ENCODE assay signal across 8 mouse cellular contexts in genomic region chr1:136306424-136306823, GRCm38 (mm10). TPM values are rescaled to one million over a fixed set of nuclear protein-coding genes. Genes with fewer than 3 reads are reported as not detected.
DNase-seq lines count a peak whose midpoint lies in the region; ATAC-seq lines count a peak whose summit lies in the region.

No protein-coding gene starts in this region.

- peaks cover 9% of the 10 kb centered on the region; the same call in 1 of the 2 replicates for H3K36me3 ChIP-seq in kidney, embryonic 14.5 days (ENCODE audit: control insufficient read depth, insufficient read depth, low read length)
- H3K36me3 ChIP-seq in hindbrain, embryonic 13.5 days = peaks cover 13% of the 10 kb centered on the region

- no peak for ATAC-seq in kidney, embryonic 14.5 days (ENCODE audit: low FRiP score, low TSS enrichment)
- ATAC-seq in hindbrain, embryonic 13.5 days (ENCODE audit: low FRiP score) = no peak

- H3K4me3 ChIP-seq in kidney, embryonic 14.5 days (ENCODE audit: low read length) = no peak overlapping the region
- H3K4me3 ChIP-seq in hindbrain, embryonic 13.5 days = no peak overlapping the region

- H3K27me3 ChIP-seq in kidney, embryonic 14.5 days (ENCODE audit: control insufficient read depth, insufficient read depth, low read length) = no peaks in the 10 kb centered on the region
- no peaks in the 10 kb centered on the region for H3K27me3 ChIP-seq in hindbrain, embryonic 13.5 days

- WGBS in kidney, embryonic 14.5 days = 87% methylated on average over 3 of the region's 3 CpGs
- 90% methylated on average over 3 of the region's 3 CpGs for WGBS in hindbrain, embryonic 13.5 days

- H3K4me1 ChIP-seq in kidney, embryonic 14.5 days (ENCODE audit: control insufficient read depth, insufficient read depth, low read length) = no peaks in the 10 kb centered on the region
- peaks cover 16% of the 10 kb centered on the region for H3K4me1 ChIP-seq in hindbrain, embryonic 13.5 days (replicated peaks)

- H3K27ac ChIP-seq in kidney, embryonic 14.5 days (ENCODE audit: low read depth, low read length) = no peak overlapping the region
- no peak overlapping the region for H3K27ac ChIP-seq in hindbrain, embryonic 13.5 days

- no peak overlapping the region for H3K9ac ChIP-seq in kidney, embryonic 14.5 days (ENCODE audit: low read depth, low read length)
- no peak overlapping the region for H3K9ac ChIP-seq in hindbrain, embryonic 13.5 days

- no peaks in the 10 kb centered on the region for H3K9me3 ChIP-seq in kidney, embryonic 14.5 days (ENCODE audit: control insufficient read depth, low read length)
- H3K9me3 ChIP-seq in hindbrain, embryonic 13.5 days = no peaks in the 10 kb centered on the region

- DNase-seq in kidney, adult 11 months = peak; percentile 14
- DNase-seq in 3T3-L1 (ENCODE audit: low read depth, low spot score) (peak; percentile 76), ES-CJ7 (ENCODE audit: low read depth, low spot score) (peak; percentile 21)
- DNase-seq in cerebellum, postnatal 14 days = peak; percentile 60 to 66
- DNase-seq in kidney, postnatal 36 days = peak; percentile 50 to 72
- peak; percentile 45 for DNase-seq in thymus, postnatal 14 days

- H3K4me2 ChIP-seq in kidney, embryonic 14.5 days (replicated peaks; ENCODE audit: low read depth, low read length) = no peak overlapping the region
- H3K4me2 ChIP-seq in hindbrain, embryonic 13.5 days = no peak overlapping the region

RNA-seq across cellular contexts. Expression of gene Camsap2, which starts 39.5 kb away (rescaled TPM):
- 13.0 and 19.1 TPM in 2 replicates for polyA plus RNA-seq in kidney, embryonic 14.5 days (2014; fragmentation: Nextera tagmentation; extraction: Ambion mirVana)
- 28.2 TPM in 2 replicates for polyA plus RNA-seq in hindbrain, embryonic 13.5 days (2015; fragmentation: Nextera tagmentation; extraction: Ambion mirVana)

RNA-seq across cellular contexts. Expression of gene Gpr25, which starts 45.8 kb away (rescaled TPM):
- polyA plus RNA-seq in kidney, embryonic 14.5 days (2014; fragmentation: Nextera tagmentation; extraction: Ambion mirVana) = not detected in 2 replicates
- polyA plus RNA-seq in hindbrain, embryonic 13.5 days (2015; fragmentation: Nextera tagmentation; extraction: Ambion mirVana) = 0.16 and 0.26 TPM in 2 replicates

Comparison
In these comparisons a context has a peak if more than half of its experiments do, and no peak if none do; other contexts are left out.
1. DNase-seq: peak in every context shown above with its lines; median percentile 76 in 3T3-L1; 63 in cerebellum, postnatal 14 days; 61 in kidney, postnatal 36 days; 45 in thymus, postnatal 14 days; 21 in ES-CJ7; 14 in kidney, adult 11 months.